Mouse (Mus musculus) olfactory bulb, adult 2 months (tissue): ENCODE data around the gene Ascl1.

ENCODE experiments used
- CTCF ChIP-seq: fragments of 200-500 bp; IDR thresholded peaks from 2 replicates; pipeline ENCODE4 v1.5.1; 2012; ENCODE audit warnings: low read depth, mild to moderate bottlenecking, low read length, moderate library complexity; ENCODE audit not compliant: insufficient read depth
- POLR2A ChIP-seq: fragments of 200-500 bp; IDR thresholded peaks from 2 replicates; pipeline ENCODE4 v1.6.1; 2012; ENCODE audit warnings: mild to moderate bottlenecking, low read depth, low read length, moderate library complexity; ENCODE audit not compliant: insufficient read depth

DNA sequence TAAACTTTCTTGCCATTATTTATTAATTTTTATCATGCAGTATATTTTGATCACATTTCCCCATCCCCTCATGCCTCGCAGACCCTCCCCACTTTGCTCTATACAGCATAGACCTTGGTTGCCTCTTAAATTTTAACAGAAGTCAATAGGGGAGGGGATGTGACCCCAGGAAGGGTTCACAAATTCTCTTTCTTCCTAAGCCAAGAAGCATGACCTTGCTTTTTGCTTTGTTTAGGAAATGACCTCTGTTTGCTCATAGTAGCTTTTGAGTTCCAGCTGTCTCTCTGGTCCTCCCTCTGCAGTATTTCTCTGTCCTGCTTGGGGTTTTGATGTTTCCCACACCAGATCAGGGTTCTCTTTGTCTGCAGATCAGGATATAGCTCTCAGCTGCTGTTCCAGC lies 40.7 kb upstream of the Ascl1 start:
- TF ChIP-seq POLR2A, result no peak
- TF ChIP-seq CTCF, result no peak
